Mouse (Mus musculus) activated CD4-positive, CD25-positive, alpha-beta regulatory T cell, adult 4 months (primary cell): ENCODE measurements around the gene Tox3. TPM values are rescaled to one million over a fixed set of nuclear protein-coding genes. Genes with fewer than 3 reads are reported as not detected.

Experiments used
- ATAC-seq: one replicate; pipeline ENCODE4 v1.8.0; 2017
- polyA plus RNA-seq, 2 experiments: library from polyadenylated mRNA; unstranded; fragments of 100-300 nt; shearing (Covaris generic); gene quantifications; one replicate each; pipeline ENCODE4 v1.2.1; 2017

The Tox3 gene
- polyA plus RNA-seq, 2 experiments from 2014 or later, result not detected

- ATAC-seq, result no peak
Measured at GRCm38 (mm10) chr8:90323824-90324223, 24.3 kb downstream of the Tox3 start.

- ATAC-seq, result no peak
Measured at GRCm38 (mm10) chr8:90322701-90323439, 25.3 kb downstream of the Tox3 start.

GRCm38 (mm10) chr8:90321255-90321654 is 26.9 kb downstream of the Tox3 start:
- no peak for ATAC-seq

GRCm38 (mm10) chr8:90314312-90314711 is 33.8 kb downstream of the Tox3 start:
- no peak for ATAC-seq

- no peak for ATAC-seq
Measured at GRCm38 (mm10) chr8:90302951-90303350, 45.2 kb downstream of the Tox3 start.

GRCm38 (mm10) chr8:90302252-90302651 is 45.9 kb downstream of the Tox3 start:
- ATAC-seq, result no peak

GRCm38 (mm10) chr8:90301543-90301942 is 46.6 kb downstream of the Tox3 start:
- no peak for ATAC-seq

GRCm38 (mm10) chr8:90300973-90301372 is 47.2 kb downstream of the Tox3 start:
- no peak for ATAC-seq

GRCm38 (mm10) chr8:90294061-90294460 is 54.1 kb downstream of the Tox3 start:
- no peak for ATAC-seq

GRCm38 (mm10) chr8:90290811-90291210 is 57.3 kb downstream of the Tox3 start:
- ATAC-seq, result no peak

GRCm38 (mm10) chr8:90276722-90277121 is 71.4 kb downstream of the Tox3 start:
- ATAC-seq, result no peak

- ATAC-seq, result no peak
Measured at GRCm38 (mm10) chr8:90273182-90273581, 75.0 kb downstream of the Tox3 start.

GRCm38 (mm10) chr8:90271920-90272319 is 76.2 kb downstream of the Tox3 start:
- no peak for ATAC-seq

- ATAC-seq, result no peak
Measured at GRCm38 (mm10) chr8:90267698-90268256, 80.4 kb downstream of the Tox3 start.

GRCm38 (mm10) chr8:90266986-90267385 is 81.2 kb downstream of the Tox3 start:
- no peak for ATAC-seq

- ATAC-seq, result no peak
Measured at GRCm38 (mm10) chr8:90266239-90266638, 81.9 kb downstream of the Tox3 start.

GRCm38 (mm10) chr8:90254158-90254867 is 93.8 kb downstream of the Tox3 start:
- no peak for ATAC-seq

- ATAC-seq, result no peak
Measured at GRCm38 (mm10) chr8:90246357-90246756, 101.8 kb downstream of the Tox3 start.

GRCm38 (mm10) chr8:90245828-90246227 is 102.3 kb downstream of the Tox3 start:
- ATAC-seq, result no peak

- no peak for ATAC-seq
Measured at GRCm38 (mm10) chr8:90245187-90245586, 103.0 kb downstream of the Tox3 start.

GRCm38 (mm10) chr8:90244458-90245145 is 103.5 kb downstream of the Tox3 start:
- no peak for ATAC-seq

- no peak for ATAC-seq
Measured at GRCm38 (mm10) chr8:90243957-90244356, 104.2 kb downstream of the Tox3 start.

- no peak for ATAC-seq
Measured at GRCm38 (mm10) chr8:90242351-90242750, 105.8 kb downstream of the Tox3 start.
